Mouse (Mus musculus): Measurements from ENCODE around the gene Gm17542. TPM values are rescaled to one million over a fixed set of nuclear protein-coding genes. Genes with fewer than 3 reads are reported as not detected.
"Not testable (repeated sequence)": the region's sequence is repeated elsewhere in the genome, so short reads cannot be mapped to it uniquely, and the experiment has no call there.

Gene Gm17542
- total RNA-seq (2015) (not detected in 2 replicates), total RNA-seq (2017) (not detected in 2 replicates)

- ATAC-seq (ENCODE audit: poor library complexity, severe bottlenecking) = not testable (repeated sequence)
Measured at GRCm38 (mm10) chr10:58718110-58718509, at the start of gene Gm17542. Gene Gm17542, minus strand, starts transcription at chr10:58718210.

- ATAC-seq (ENCODE audit: poor library complexity, severe bottlenecking) = no peak
Measured at GRCm38 (mm10) chr10:58739779-58740178, 21.8 kb upstream of the Gm17542 start.

- no peak for ATAC-seq (ENCODE audit: poor library complexity, severe bottlenecking)
Measured at GRCm38 (mm10) chr10:58738152-58738551, 20.1 kb upstream of the Gm17542 start.

- no peak for ATAC-seq (ENCODE audit: poor library complexity, severe bottlenecking)
Measured at GRCm38 (mm10) chr10:58714789-58715148, 3.2 kb downstream of the Gm17542 start.

GRCm38 (mm10) chr10:58713855-58714788, 3.9 kb downstream of the Gm17542 start:
- ATAC-seq (ENCODE audit: poor library complexity, severe bottlenecking) = peak; percentile 51

- ATAC-seq (ENCODE audit: poor library complexity, severe bottlenecking) = 0 out of 2 replicates have a peak, but pooled peaks have one; percentile 35
Measured at GRCm38 (mm10) chr10:58713225-58713624, 4.8 kb downstream of the Gm17542 start.

- ATAC-seq (ENCODE audit: poor library complexity, severe bottlenecking) = no peak
Measured at GRCm38 (mm10) chr10:58709021-58709420, 9.0 kb downstream of the Gm17542 start.

- ATAC-seq (ENCODE audit: poor library complexity, severe bottlenecking) = no peak
Measured at GRCm38 (mm10) chr10:58700578-58700977, 17.4 kb downstream of the Gm17542 start.

- ATAC-seq (ENCODE audit: poor library complexity, severe bottlenecking) = no peak
Measured at GRCm38 (mm10) chr10:58700160-58700559, 17.9 kb downstream of the Gm17542 start.

- no peak for ATAC-seq (ENCODE audit: poor library complexity, severe bottlenecking)
Measured at GRCm38 (mm10) chr10:58698955-58699354, 19.1 kb downstream of the Gm17542 start.

GRCm38 (mm10) chr10:58691051-58691450, 27.0 kb downstream of the Gm17542 start:
- no peak for ATAC-seq (ENCODE audit: poor library complexity, severe bottlenecking)

- ATAC-seq (ENCODE audit: poor library complexity, severe bottlenecking) = no peak
Measured at GRCm38 (mm10) chr10:58679298-58679697, 38.7 kb downstream of the Gm17542 start.

GRCm38 (mm10) chr10:58675533-58675932, 42.5 kb downstream of the Gm17542 start, which contains the start of gene Edar:
Gene Edar, minus strand, starts transcription at chr10:58675654.
- ATAC-seq (ENCODE audit: poor library complexity, severe bottlenecking) = peak; percentile 85

- ATAC-seq (ENCODE audit: poor library complexity, severe bottlenecking) = peak; percentile 69
Measured at GRCm38 (mm10) chr10:58673278-58674061, 44.5 kb downstream of the Gm17542 start.

GRCm38 (mm10) chr10:58672557-58673277, 45.3 kb downstream of the Gm17542 start:
- no peak for ATAC-seq (ENCODE audit: poor library complexity, severe bottlenecking)

- ATAC-seq (ENCODE audit: poor library complexity, severe bottlenecking) = no peak
Measured at GRCm38 (mm10) chr10:58663868-58664267, 54.1 kb downstream of the Gm17542 start.

Other genes with a start within 250 kb of the Gm17542 start
- gene Ccdc138, start 220.3 kb downstream of the Gm17542 start, total RNA-seq (2015) = 3.5 and 7.1 TPM in 2 replicates
- 3.5 and 5.3 TPM in 2 replicates for gene Ccdc138, start 220.3 kb downstream of the Gm17542 start, total RNA-seq (2017)
- gene Edar, start 42.6 kb downstream of the Gm17542 start, total RNA-seq (2015) = not detected in 2 replicates
- gene Edar, start 42.6 kb downstream of the Gm17542 start, total RNA-seq (2017) = 0.04 TPM in 1 of 2 replicates, not detected in the other
- not detected in 2 replicates for gene Sh3rf3, start 95.1 kb upstream of the Gm17542 start, total RNA-seq (2015)
- gene Sh3rf3, start 95.1 kb upstream of the Gm17542 start, total RNA-seq (2017) = not detected in 2 replicates

Measured in megakaryocyte, adult 5-6 weeks (primary cell).